Mouse (Mus musculus) heart, embryonic 14.5 days (tissue): Measurements from ENCODE around the gene Eomes. TPM values are rescaled to one million over a fixed set of nuclear protein-coding genes. Genes with fewer than 3 reads are reported as not detected.

Experiments used
- ATAC-seq: fragments of 200-750 bp; cut with Nextera tagmentation; 2 replicates; pipeline ENCODE4 v1.8.0; 2017; ENCODE audit warnings: low read depth, moderate TSS enrichment; ENCODE audit not compliant: insufficient number of reproducible peaks, insufficient read depth, low FRiP score
- H3K27ac ChIP-seq, 2 experiments: fragments of 200-500 bp in 1 of 2; fragments of 300-500 bp in 1 of 2; sonication (generic) in 1 of 2; replicated peaks in 1 of 2; 2 replicates each; pipeline ENCODE4 v1.5.1; 2012 to 2014; ENCODE audit warnings: low read depth in 2 of 2, low read length in 2 of 2, control low read depth in 1 of 2, mild to moderate bottlenecking in 1 of 2, mixed read lengths in 1 of 2; ENCODE audit not compliant: control insufficient read depth in 1 of 2, insufficient read depth in 1 of 2
- H3K27me3 ChIP-seq: fragments of 300-500 bp; sonication (generic); 2 replicates; pipeline ENCODE4 v1.6.1; 2014; ENCODE audit warnings: mild to moderate bottlenecking, low read length, control low read depth; ENCODE audit not compliant: control insufficient read depth, insufficient read depth
- H3K36me3 ChIP-seq: fragments of 300-500 bp; sonication (generic); 2 replicates; pipeline ENCODE4 v1.6.1; 2014; ENCODE audit warnings: mild to moderate bottlenecking, control low read depth, low read length, mixed read lengths; ENCODE audit not compliant: control insufficient read depth, insufficient read depth
- H3K4me1 ChIP-seq, 2 experiments: fragments of 200-500 bp in 1 of 2; fragments of 300-500 bp in 1 of 2; sonication (generic) in 1 of 2; 2 replicates each; pipeline ENCODE4 v1.6.1; 2012 to 2014; ENCODE audit warnings: low read length in 2 of 2, control low read depth in 1 of 2, mixed read lengths in 1 of 2; ENCODE audit not compliant: control insufficient read depth in 2 of 2, insufficient read depth in 2 of 2
- H3K4me2 ChIP-seq: fragments of 300-500 bp; sonication (generic); 2 replicates; pipeline ENCODE4 v1.6.1; 2014; ENCODE audit warnings: mild to moderate bottlenecking, low read length
- H3K4me3 ChIP-seq, 2 experiments: fragments of 200-500 bp in 1 of 2; fragments of 300-500 bp in 1 of 2; sonication (generic) in 1 of 2; 2 replicates each; pipeline ENCODE4 v1.5.1; 2012 to 2014; ENCODE audit warnings: low read length in 2 of 2, mild to moderate bottlenecking in 2 of 2, control low read depth in 1 of 2, low read depth in 1 of 2, moderate library complexity in 1 of 2; ENCODE audit not compliant: control insufficient read depth in 1 of 2, insufficient read depth in 1 of 2
- H3K9ac ChIP-seq: fragments of 300-500 bp; sonication (generic); 2 replicates; pipeline ENCODE4 v1.6.1; 2014; ENCODE audit warnings: mild to moderate bottlenecking, low read length
- H3K9me3 ChIP-seq: fragments of 300-500 bp; sonication (generic); 2 replicates; pipeline ENCODE4 v1.6.1; 2016; ENCODE audit warnings: low read length, control low read depth; ENCODE audit not compliant: control insufficient read depth
- WGBS: fragments of 180-500 bp; shearing (Covaris S2); extraction: QIAGEN DNeasy Blood & Tissue Kit; methylation state at CpG from one replicate; pipeline ENCODE4 v1.1.7; 2014; 5-methylcytosine and 5-hydroxymethylcytosine counted together
- polyA plus RNA-seq: library from polyadenylated mRNA; unstranded; fragments of >200 nt; fragmentation: Nextera tagmentation; extraction: Ambion mirVana; gene quantifications from 2 replicates; pipeline ENCODE4 v1.2.1, GENCODE M21; 2014

The Eomes gene
- polyA plus RNA-seq, 1 experiment from 2014 or later, result not detected

DNA sequence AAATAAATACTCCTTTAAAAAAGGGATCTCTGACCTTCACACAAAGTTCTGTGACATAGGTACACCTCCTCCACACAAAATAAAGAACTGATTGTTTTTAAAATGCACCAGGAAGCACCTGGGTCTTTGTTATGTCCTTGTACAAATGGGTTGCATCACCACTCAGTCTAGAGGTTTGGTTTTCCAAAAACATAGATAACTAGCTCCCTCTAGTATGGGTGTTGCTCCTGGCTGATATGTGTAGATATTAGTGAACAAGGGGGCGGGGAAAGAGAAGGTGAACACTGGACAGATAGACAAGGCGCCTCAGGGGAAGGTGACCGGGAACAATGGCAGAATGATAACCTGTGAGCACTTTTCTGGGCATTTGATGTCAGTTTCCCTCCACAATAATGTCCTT is 17.9 kb downstream of the Eomes start:
- WGBS, result 88% methylated on average over 3 of the region's 3 CpGs
- H3K4me1 ChIP-seq, result no peaks in the 10 kb centered on the region
- no peak overlapping the region for H3K4me3 ChIP-seq
- no peaks in the 10 kb centered on the region for H3K36me3 ChIP-seq
- no peak overlapping the region for H3K27ac ChIP-seq
- H3K4me2 ChIP-seq, result no peak overlapping the region
- no peaks in the 10 kb centered on the region for H3K27me3 ChIP-seq
- peaks cover 6% of the 10 kb centered on the region; the same call in 1 of the 2 replicates for H3K9me3 ChIP-seq
- ATAC-seq, result no peak
- no peak overlapping the region for H3K9ac ChIP-seq

DNA sequence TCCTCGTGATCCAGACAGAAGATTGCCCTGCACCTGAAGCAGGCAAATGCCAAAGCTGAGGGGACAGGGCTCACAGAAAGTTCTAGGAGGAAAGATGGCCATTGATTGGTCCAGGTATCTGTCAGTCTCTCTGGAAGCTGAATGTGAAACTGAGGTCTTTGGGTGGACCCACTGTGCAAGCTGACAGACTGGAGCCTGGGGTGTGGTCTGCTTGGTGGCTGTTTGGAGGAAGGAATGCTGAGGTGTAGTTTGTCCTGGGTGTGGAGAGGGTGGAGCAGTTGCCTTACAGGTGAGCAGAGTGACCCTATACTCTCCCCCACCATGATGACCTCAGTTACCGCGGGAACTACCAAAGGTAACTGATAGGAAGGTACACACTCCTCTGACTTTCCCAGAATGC is 18.9 kb downstream of the Eomes start:
- no peaks in the 10 kb centered on the region for H3K36me3 ChIP-seq
- ATAC-seq, result no peak
- H3K9ac ChIP-seq, result no peak overlapping the region
- H3K4me2 ChIP-seq, result no peak overlapping the region
- no peak overlapping the region for H3K27ac ChIP-seq
- H3K4me1 ChIP-seq, result no peaks in the 10 kb centered on the region
- H3K4me3 ChIP-seq, result no peak overlapping the region
- H3K9me3 ChIP-seq, result peaks cover 6% of the 10 kb centered on the region; the same call in 1 of the 2 replicates
- no peaks in the 10 kb centered on the region for H3K27me3 ChIP-seq
- 84% methylated on average over 3 of the region's 3 CpGs for WGBS

DNA sequence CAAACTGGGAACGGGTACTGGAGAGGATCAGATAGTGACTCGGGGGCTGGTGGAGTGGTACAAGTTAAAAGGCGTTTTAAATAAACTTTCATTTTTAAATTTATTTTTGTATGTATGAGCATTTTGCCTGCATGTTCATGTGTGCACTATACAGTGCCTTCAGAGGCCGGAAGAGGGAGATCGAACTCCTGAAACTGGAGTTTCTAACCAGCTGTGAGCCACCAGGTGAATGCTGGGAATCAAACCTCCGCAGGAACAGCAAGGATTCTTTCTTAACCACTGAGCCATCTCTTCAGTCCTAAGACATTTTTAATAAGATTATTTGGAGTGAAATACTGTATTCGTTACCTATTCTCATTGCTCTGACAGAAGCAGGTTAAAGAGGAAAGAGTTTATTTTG is 20.0 kb downstream of the Eomes start:
- Histone ChIP-seq H3K4me2 (no peak overlapping the region), H3K4me3 (no peak overlapping the region), H3K36me3 (no peaks in the 10 kb centered on the region), H3K27me3 (no peaks in the 10 kb centered on the region), H3K4me1 (no peaks in the 10 kb centered on the region), H3K27ac (no peak overlapping the region), H3K9ac (no peak overlapping the region), H3K9me3 (peaks cover 6% of the 10 kb centered on the region; the same call in 1 of the 2 replicates)
- ATAC-seq, result no peak
- WGBS, result 54% methylated on average over 7 of the region's 7 CpGs

DNA sequence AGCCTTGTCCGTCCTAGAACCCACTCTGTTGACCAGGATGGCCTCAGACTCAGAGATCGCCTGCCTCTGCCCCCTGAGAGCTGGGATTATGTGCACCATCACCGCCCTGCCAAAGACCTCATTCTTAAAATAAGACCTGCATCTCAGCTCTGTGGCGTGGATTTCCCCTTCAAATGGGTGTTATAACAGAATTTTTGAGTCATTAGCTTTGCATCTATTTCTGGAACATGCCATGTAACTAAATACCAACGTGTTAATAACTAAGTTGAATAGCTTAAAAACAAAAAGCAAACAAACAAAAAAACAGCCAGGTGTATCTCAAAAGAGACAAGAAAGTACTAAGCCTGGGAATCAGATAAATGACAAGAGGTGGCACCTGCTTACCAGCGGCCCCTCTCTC is 23.0 kb downstream of the Eomes start:
- no peaks in the 10 kb centered on the region for H3K9me3 ChIP-seq
- H3K4me1 ChIP-seq, result peaks cover 0 to 2% of the 10 kb centered on the region in 2 experiments; a peak in 1 of 4 replicates
- no peak overlapping the region for H3K4me2 ChIP-seq
- no peaks in the 10 kb centered on the region for H3K36me3 ChIP-seq
- no peaks in the 10 kb centered on the region for H3K27me3 ChIP-seq
- 77% methylated on average over 6 of the region's 6 CpGs for WGBS
- no peak for ATAC-seq
- H3K9ac ChIP-seq, result no peak overlapping the region
- no peak overlapping the region for H3K4me3 ChIP-seq
- H3K27ac ChIP-seq, result no peak overlapping the region

DNA sequence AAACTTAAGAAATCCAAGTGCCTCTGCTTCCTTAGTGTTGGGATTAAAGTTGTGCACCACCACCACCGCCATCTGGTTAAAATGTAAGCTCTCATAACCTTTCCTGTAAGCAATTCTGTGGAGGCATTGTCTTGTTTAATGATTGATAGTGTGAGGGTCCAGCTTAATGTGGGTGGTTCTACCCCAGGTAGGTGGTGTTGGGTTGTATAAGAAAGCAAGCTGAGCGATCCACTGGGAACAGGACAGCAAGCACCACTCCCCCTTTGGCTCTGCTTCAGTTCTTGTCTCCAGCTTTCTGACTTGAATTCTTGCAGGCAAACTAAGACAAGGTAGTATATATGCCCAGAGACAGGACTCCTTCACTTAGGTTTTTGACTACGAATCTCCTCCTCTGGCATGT is 26.6 kb downstream of the Eomes start:
- no peak overlapping the region for H3K27ac ChIP-seq
- H3K9me3 ChIP-seq, result no peaks in the 10 kb centered on the region
- no peaks in the 10 kb centered on the region for H3K27me3 ChIP-seq
- H3K4me1 ChIP-seq, result peaks cover 5 to 22% of the 10 kb centered on the region in 2 experiments
- H3K4me2 ChIP-seq, result no peak overlapping the region
- H3K4me3 ChIP-seq, result no peak overlapping the region
- WGBS, result 75% methylated on average over 3 of the region's 3 CpGs
- H3K36me3 ChIP-seq, result no peaks in the 10 kb centered on the region
- H3K9ac ChIP-seq, result no peak overlapping the region
- ATAC-seq, result no peak

DNA sequence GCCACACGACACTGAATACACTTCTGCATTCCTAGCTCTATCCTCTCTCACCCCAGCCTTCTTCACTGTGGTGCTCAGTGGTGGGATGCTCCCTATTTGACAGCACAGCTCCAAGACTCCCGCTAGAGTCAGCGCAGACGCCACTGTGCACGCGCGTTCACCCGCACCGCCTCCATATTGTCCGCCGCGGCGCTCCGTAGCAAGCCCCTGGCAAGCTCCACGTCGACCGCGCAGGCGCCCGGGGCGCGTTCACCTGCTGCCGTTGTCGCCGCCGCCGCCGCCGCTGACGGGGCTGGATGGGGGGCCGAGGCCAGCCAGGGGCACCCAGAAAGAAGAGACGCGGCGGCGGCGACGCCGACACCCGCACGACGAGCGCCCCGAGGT is 28.0 kb downstream of the Eomes start, which contains the start of gene Golga4:
Gene Golga4, plus strand, starts transcription at position 248 of the 384 bp plus-strand sequence.
- H3K9me3 ChIP-seq, result no peaks in the 10 kb centered on the region
- H3K27ac ChIP-seq, result peak within 1 kb of the TSS; percentile 57 to 86
- no peaks in the 10 kb centered on the region for H3K27me3 ChIP-seq
- H3K4me1 ChIP-seq, result peaks cover 10 to 35% of the 10 kb centered on the region in 2 experiments
- under 1% methylated on average over 41 of the region's 43 CpGs for whole genome bisulfite sequencing
- H3K36me3 ChIP-seq, result peaks cover 6% of the 10 kb centered on the region; the same call in 1 of the 2 replicates
- peak; percentile 89 for ATAC-seq
- H3K4me3 ChIP-seq, result peak within 1 kb of the TSS; percentile 95 to 96
- H3K4me2 ChIP-seq, result peak within 1 kb of the TSS; percentile 96
- peak within 1 kb of the TSS; percentile 96 for H3K9ac ChIP-seq

DNA sequence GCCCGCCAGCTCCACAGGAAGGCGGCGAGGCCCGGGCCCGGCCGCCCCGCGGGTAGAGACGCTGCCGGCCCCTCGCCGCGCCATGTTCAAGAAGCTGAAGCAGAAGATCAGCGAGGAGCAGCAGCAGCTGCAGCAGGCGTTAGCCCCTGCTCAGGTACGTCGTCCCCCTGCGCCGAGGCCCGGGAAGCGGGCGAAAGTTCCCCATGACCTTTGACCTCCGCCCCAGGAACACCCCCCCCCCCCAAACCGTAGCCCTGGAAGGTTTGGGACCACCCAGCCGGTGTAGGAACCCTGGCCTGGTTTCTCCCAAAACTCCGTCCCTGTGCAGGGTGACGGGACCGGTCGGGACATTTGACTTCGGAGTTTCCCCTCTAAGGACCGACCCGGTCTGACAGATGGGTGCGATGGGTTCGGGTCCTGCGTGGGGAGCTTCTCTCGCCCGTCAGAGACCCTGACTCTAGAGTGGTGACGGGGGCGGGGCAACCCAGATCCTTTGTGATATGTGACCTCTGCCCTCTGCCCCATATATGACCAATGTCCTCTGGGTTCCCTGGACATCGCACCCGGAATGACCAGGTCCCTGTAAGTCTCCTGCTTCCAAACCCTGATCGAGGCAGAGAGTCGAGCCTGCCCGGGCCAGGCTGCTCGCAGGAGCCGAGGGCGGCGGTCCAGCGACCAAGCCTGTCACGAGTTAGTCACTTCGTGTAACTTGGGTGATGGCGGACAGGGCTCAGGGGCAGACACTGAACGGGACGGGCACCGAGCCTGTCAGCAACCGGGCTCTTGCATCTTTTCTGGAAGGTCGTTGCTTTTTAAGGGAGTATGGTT is 28.6 kb downstream of the Eomes start:
- Histone ChIP-seq H3K36me3 (peaks cover 6% of the 10 kb centered on the region; the same call in 1 of the 2 replicates), H3K4me3 (peak overlapping the region; percentile 95 to 96), H3K4me1 (peaks cover 13 to 41% of the 10 kb centered on the region in 2 experiments), H3K27ac (peak overlapping the region; percentile 57 to 86), H3K9ac (peak overlapping the region; percentile 96), H3K9me3 (no peaks in the 10 kb centered on the region), H3K27me3 (no peaks in the 10 kb centered on the region), H3K4me2 (peak overlapping the region; percentile 96)
- ATAC-seq, result peak; percentile 34; the same call in 1 of the 2 replicates
- under 1% methylated on average over 57 of the region's 57 CpGs for whole genome bisulfite sequencing
